Mouse (Mus musculus) layer of hippocampus, adult 2 months (tissue): ENCODE measurements around the gene Ddx58. TPM values are rescaled to one million over a fixed set of nuclear protein-coding genes. Genes with fewer than 3 reads are reported as not detected.

Source experiments
- DNase-seq, 2 experiments: peaks; one replicate each; pipeline ENCODE4 v3.0.0; 2022; ENCODE audit warnings: low spot score in 2 of 2
- H3K27ac ChIP-seq: fragments of 200-600 bp; 2 replicates; pipeline ENCODE4 v1.8.1; 2022
- H3K4me3 ChIP-seq: fragments of 200-600 bp; 2 replicates; pipeline ENCODE4 v1.8.1; 2022; ENCODE audit warnings: mild to moderate bottlenecking
- CTCF ChIP-seq: fragments of 200-600 bp; conservative IDR thresholded peaks from 2 replicates; pipeline ENCODE4 v1.8.1; 2022; ENCODE audit warnings: antibody characterized with exemption, mild to moderate bottlenecking, moderate library complexity
- total RNA-seq, 2 experiments: library from RNA; stranded (reverse); gene quantifications; 2 replicates each; pipeline ENCODE4 v1.2.3; 2021

The Ddx58 gene
- total RNA-seq, 2 experiments from 2014 or later: 4.0 to 5.7 TPM

DNA sequence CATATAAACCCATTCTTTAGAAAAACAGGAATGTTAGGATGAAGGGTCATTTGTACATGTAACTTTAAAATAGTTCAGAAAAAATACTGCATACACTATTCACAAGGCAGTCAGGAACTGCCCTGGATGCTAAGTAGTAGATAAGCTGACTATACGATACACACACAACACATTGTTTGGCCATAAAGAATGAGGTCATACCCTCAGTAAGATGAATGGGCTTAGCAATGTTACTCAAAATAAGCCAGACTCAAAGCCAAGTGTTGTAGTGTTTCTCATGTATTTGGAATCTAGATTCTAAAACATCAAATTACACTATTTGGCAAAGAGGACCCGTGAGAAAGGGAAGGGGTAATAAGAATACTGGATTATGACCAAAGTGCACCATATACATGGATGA is 14.1 kb upstream of the Ddx58 start:
- TF ChIP-seq CTCF: no peak
- no peak for DNase-seq
- Histone ChIP-seq H3K27ac (no peak overlapping the region), H3K4me3 (no peak overlapping the region)

DNA sequence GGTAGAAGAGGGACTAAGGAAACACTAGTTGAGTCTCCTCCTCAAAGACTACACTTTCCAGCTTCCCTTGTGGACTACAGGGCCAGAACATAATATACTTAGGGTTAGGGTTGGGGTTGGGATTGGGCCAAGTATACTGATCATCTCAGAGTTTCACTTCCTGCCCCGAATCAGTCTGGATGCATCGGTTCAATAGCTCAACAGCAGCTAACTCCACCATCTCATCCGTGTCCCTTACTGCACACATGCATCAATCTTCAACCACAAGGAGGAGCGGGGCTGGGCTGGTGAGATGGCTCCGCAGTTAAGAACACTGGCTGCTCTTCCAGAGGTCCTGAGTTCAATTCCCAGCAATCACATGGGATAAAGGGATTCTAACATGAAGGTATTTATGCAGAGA is 11.4 kb upstream of the Ddx58 start:
- TF ChIP-seq CTCF: no peak
- no peak overlapping the region for H3K4me3 ChIP-seq
- DNase-seq: no peak
- H3K27ac ChIP-seq: no peak overlapping the region

DNA sequence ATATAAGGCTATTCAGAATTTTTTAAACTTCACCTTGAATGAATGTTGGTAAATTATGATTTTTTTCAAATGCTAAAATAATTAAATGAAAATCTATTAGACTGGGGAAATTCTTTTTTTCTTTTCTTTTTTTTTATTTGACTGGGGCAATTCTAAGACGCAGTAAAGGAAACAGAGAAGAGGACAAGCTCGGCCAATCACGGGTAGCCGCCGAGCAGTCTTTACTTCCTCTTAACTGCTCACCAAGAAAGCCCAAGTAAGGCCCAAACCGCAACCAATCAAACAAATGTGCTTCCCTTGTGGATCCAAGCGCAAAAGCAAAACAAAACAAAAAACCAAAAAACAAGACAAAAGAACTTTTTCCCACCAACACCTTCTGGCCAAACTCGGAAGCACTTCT is 4.4 kb upstream of the Ddx58 start:
- no peak overlapping the region for H3K4me3 ChIP-seq
- no peak for DNase-seq
- no peak for TF ChIP-seq CTCF
- no peak overlapping the region for H3K27ac ChIP-seq

DNA sequence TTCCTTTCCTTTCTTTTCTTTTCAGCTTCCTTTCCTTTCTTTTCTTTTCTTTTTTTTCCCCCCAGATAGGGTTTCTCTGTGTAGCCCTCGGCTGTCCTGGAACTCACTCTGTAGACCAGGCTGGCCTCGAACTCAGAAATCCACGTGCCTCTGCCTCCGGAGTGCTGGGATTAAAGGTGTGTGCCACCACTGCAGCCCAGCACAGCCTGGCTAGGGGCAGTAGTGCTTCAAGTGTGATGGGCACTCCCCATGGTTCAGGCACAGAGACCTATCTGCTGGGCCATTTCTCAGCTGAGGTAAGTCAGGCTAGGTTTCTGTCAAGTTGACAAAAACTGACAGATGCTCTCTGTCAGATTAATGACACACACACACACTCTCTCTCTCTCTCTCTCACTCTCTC is 3.4 kb upstream of the Ddx58 start:
- Histone ChIP-seq H3K4me3 (no peak overlapping the region), H3K27ac (no peak overlapping the region)
- no peak for TF ChIP-seq CTCF
- no peak for DNase-seq

DNA sequence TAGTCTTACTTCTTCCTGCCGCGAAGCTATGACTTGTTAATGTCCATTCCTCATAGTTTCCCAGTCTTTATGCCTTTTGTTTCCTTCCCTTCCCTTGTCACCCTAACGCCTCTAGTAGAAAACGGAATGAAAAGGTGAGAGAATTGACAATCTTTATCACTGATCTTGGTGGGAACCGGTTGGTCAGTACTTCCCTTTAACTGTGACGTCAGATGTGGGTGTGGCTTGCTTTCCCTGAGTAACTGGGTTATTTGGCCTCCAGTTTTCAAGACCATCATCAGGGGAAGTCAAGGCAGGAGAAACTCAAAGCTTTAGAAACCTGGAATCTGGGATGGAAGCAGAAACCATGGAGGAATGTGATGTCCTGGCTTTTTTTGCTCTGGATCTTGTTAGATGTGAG is 2.3 kb upstream of the Ddx58 start:
- DNase-seq: no peak
- no peak for TF ChIP-seq CTCF
- Histone ChIP-seq H3K4me3 (no peak overlapping the region), H3K27ac (no peak overlapping the region)

DNA sequence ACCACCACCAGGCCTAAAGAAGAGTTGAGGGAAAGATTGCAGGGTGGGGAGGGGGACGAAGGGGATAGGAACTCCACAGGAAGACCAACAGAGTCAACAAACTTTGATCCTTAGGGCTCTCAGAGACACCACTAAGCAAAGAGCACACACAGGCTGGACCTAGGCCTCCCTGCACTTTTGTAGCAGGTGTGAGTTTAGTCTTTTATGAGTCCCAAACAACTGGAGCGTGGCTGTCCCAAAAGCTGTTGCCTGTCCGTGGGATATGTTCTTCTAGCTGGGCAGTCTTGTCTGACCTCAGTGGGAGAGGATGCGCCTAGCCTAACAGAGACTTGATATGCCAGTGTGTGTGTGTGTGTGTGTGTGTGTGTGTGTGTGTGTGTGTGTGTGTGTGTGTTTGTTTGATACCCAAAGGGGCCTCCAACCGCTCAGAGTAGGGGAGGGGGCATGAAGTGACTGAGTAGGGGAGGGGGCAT is 680 bp upstream of the Ddx58 start:
- no peak for DNase-seq

DNA sequence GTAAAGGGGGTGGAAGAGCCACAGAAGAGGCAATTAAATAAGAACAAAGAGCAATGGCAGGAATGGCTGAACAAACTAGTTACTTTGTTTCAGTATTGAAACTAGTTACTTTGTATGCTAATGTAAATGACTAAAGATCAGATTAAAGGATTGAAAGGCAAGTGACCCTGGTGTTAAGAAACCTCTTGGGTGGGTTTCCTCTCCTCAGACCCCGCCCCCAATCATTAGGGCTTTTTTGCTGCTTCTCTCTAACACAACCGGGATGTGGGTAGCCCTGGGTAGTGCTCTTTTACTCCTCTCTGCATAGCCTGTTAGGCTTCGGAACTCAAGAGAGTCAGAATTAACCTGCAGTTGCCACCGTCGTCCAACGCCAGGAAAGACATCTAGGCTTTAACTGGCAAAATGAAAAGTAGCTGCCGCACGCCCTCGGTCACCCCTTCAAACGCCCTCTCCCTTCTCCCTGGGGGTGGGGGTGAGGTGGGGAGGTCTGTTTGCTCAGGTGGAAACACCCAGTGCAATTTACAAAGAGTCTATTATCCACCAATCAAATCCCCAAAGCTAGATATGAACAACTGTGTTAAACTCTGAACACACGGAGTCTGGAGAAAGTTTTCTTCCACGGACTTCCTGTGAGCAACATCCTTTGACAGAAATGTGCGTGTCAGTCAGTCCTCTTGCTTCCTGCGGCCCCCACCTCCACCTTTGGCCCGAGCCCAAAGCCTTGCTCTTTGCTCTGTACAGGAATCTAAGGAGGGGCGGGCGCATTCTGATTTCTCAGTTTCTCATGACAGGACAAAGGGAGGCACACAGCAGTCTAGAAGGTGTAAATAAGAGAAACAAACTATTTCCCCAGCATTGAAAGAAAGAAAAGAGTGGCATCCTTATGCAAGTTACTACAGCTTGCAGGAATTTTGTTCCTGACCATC is 882 bp downstream of the Ddx58 start:
- Histone ChIP-seq H3K4me3 (peak overlapping the region; percentile 73), H3K27ac (no peak overlapping the region; the same call in 1 of the 2 replicates)
- no peak for TF ChIP-seq CTCF
- no peak for DNase-seq

More for the DNA sequence above, 680 bp upstream of the Ddx58 start:
- no peak for TF ChIP-seq CTCF
- Histone ChIP-seq H3K4me3 (peak overlapping the region; percentile 73), H3K27ac (no peak overlapping the region)

DNA sequence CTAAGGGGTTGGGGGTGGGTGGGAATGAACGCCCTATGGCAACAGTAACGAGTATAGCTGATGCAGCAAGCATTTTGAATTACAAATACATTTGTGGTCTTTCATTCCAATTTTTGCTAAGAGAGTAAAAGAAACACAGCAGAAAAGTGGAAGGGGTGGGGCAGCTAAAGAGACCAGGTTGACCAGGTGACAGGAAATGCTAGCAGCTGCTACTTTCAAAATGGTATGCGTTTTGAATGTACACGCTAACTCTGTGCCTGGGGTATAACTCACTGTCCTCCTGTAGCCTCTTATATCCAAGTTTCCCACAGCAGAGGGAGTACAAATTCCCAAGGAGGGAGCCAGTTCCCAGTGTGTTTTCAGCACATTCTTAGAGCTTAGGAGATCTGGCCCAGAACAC is 2.8 kb downstream of the Ddx58 start:
- no peak overlapping the region for H3K27ac ChIP-seq
- TF ChIP-seq CTCF: no peak
- DNase-seq: no peak
- H3K4me3 ChIP-seq: no peak overlapping the region

DNA sequence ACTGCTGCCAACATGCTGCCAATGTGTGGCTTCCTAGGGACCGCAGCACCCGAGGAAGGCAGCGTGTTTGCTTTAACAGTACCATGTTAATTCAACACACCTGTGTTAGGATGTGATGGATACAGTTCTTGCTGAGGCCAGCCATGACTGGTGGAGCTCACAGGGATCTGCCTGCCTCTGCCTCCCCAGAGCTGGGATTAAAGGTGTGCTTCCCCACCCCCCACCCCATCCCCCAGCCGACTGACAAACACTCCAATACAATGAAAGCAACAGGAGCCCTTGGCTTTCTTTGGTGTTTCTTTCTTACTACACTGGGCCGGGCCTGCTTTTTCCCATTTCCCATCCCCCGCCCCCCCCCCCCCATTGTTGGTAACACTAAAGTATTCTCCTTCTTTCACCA is 5.4 kb downstream of the Ddx58 start:
- TF ChIP-seq CTCF: no peak
- DNase-seq: no peak
- Histone ChIP-seq H3K4me3 (no peak overlapping the region), H3K27ac (no peak overlapping the region)

DNA sequence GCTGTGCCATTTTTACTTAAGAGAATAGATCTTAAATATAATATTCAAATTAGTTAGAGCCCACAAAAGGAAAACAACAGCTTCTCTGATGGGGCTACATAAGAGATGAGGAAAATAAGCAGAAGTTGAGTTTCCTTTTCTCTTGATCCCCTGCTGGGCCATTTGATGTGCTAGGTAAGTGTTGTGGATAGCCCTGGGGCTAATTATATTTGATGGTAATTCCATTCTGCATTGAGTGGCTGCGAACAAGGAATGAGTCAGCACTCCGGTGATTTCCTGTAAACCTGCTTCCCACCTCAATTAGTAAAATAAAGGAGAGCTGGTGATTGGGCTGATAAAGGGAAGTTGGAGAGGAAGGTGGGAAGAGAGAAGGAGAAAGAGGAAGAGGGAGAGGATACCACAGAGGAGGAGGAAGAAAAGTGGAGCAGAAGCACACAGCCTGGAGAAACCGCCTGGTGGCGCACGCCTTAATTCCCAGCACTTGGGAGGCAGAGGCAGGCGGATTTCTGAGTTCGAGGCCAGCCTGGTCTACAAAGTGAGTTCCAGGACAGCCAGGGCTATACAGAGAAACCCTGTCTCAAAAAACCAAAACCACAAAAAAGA is 6.5 kb downstream of the Ddx58 start:
- Histone ChIP-seq H3K27ac (no peak overlapping the region), H3K4me3 (no peak overlapping the region)
- TF ChIP-seq CTCF: no peak
- DNase-seq: no peak

DNA sequence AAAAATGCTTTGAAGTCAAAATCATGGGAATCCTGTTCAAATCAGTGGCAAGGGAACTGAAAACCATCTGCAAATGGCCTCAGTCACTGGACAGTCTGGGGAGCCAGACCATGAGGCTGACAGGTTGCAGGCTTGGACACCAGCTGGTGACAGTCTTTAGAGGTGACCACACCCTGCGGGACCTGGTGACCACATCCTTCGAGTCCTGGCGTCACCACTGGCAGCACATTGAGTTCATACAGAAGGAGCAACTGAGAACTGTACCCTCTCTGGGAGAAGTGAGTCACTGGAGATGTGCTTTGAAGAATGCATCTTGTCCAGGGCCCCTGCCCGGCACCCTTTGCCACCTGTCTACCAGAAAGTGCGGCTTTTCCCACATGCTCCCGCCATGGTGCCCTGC is 9.9 kb downstream of the Ddx58 start:
- no peak for TF ChIP-seq CTCF
- H3K27ac ChIP-seq: no peak overlapping the region
- no peak for DNase-seq
- no peak overlapping the region for H3K4me3 ChIP-seq

DNA sequence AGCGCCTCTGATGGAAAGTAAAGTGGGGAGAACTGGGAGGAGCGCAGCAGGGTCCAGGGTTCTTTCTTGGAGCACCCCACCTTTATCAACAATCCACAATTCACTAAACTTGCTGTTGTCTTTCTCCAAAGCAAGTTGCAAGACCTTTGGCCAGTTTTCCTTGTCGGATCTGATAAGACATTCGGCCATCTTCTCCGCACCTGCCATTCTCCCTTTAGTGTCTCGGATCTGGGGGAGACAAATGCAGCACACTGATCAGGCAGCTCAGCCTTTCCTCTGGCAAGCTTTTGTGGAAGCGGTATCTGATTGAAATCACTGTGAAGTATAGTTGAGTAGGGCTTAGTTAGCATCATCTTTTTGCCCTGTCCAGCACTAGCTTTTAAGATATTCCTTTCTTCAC is 11.7 kb downstream of the Ddx58 start:
- Histone ChIP-seq H3K27ac (no peak overlapping the region), H3K4me3 (no peak overlapping the region)
- DNase-seq: no peak
- no peak for TF ChIP-seq CTCF

DNA sequence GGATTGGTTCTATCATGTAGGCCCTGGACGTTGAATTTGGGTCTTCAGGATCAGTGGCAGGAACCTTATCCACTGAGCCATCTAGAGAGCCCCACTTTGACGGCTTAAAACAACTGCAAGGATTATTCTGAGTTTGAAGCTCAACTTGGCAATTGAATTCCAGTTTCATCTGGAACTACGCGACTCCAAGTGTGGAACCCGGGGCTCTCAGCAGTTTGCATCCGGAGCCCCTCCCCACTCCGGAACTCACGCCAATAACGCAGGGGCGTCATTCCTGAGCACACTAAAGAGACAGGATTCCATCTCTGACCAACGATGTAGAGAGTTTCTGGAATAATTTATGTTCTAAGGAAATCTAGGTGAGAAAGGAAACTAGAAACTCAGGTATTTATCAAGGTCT is 12.5 kb downstream of the Ddx58 start:
- TF ChIP-seq CTCF: no peak
- DNase-seq: no peak
- no peak overlapping the region for H3K27ac ChIP-seq

DNA sequence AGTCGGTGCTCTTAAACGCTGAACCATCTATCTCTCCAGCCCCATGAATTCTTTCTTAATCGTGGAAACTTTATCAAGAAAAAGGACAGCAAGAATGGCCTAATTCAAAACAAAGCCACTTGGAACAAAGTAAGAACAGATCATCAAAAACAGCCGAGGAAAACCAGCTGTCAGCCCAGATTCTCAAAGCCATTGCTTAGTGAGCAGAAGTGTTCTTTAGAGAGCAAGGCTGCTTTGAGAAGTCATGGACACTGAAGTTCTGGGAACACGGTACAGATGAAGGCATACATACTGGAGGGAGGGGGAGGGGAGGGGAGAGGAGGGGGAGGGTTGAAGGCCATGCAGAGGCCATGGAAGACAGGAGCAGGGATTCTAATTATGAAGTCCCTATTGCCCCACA is 13.5 kb downstream of the Ddx58 start:
- Histone ChIP-seq H3K27ac (no peak overlapping the region), H3K4me3 (no peak overlapping the region)
- no peak for DNase-seq
- TF ChIP-seq CTCF: no peak

More for the DNA sequence above, 12.5 kb downstream of the Ddx58 start:
- no peak overlapping the region for H3K4me3 ChIP-seq
